Mouse (Mus musculus): ENCODE measurements around the gene Gm44965.

Gm44965 gene

GRCm38 (mm10) chr6:48593158-48594042 is at the start of gene Gm44965, which contains the start of gene Repin1:
Gm44965 (plus strand) TSS chr6:48593941.
Repin1 (plus strand) TSS chr6:48593883.
- peak; percentile 96 to 98 for DNase-seq

DNA sequence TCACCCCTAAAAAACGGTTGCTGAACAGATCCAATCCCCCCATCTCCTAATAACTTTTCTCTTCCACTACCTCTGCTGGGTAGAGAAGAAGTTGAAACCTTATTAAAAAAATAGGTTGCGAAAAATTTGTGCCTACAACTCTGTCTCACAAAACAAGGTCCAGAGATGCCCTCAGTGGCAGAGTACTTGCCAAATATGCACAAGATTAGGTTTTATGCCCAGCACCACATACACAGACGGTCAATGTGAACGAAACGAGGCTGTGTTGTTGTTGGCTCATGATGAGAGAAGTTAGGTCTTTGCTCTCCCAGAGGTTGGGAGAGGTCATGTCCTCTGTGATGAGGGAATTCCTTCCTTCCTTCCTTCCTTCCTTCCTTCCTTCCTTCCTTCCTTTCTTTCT is 48.5 kb upstream of the Gm44965 start:
- no peak for DNase-seq

DNA sequence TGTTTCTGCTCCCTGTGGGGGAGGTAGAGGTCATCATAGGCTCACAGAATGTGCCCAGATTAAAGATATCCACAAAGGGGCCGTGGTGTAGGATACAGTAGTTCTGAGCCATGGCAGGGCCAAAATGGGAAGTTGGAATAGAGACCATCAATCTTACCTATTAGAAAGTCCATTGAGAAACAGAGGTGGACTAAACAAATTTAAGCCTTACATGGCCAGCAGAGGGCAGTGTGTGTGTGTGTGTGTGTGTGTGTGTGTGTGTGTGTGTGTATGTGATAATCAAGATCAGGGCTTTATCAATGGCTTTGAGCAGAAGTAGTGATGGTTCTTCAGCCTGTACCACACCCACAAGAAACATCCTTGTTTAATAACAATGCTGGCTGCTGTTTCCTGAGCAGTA is 47.5 kb upstream of the Gm44965 start:
- DNase-seq = peak; percentile 58 to 80

GRCm38 (mm10) chr6:48546858-48547257 is 46.9 kb upstream of the Gm44965 start:
- DNase-seq = peak in 1 of 2 experiments; percentile 27

DNA sequence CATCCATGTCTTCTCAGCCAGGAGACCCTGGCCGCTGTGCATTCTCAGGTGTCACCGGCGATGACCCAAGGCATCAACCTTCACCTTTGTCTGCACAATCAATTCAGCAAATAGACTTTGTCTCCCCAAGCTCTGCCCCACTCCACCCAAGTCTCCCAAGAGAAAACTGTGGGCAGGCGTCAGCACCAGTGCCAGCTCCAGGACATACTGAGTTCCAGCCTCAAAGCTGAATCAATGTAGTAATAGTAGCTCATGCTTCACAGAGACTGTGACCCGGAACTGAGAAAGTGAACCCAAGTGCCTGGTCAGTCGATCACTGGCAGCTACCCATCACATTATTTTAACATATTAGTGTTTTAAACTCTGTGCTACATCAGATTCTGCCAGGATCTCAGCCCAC is 45.4 kb upstream of the Gm44965 start:
- peak in 1 of 2 experiments; percentile 33 for DNase-seq

DNA sequence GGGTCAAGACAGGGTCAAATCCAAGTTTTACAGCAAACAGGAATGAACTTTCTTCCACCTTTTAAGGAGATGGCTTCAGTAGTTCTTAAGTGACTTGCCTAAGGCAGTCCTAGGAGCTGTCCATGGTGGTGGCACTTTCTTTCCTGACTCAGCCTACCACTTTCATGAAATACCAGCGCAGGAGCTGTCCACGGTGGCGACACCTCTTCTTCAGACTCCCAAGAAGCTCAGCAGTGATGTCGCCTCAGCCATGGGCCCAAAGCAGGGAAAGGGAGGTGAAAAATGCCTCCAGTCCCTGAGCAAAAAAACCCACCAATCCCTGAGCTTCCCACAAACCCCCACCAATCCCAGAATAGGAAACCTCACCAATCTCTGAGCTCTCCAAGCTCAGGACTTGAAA is 40.8 kb upstream of the Gm44965 start:
- DNase-seq = peak; percentile 49 to 64

GRCm38 (mm10) chr6:48553819-48554218 is 39.9 kb upstream of the Gm44965 start:
- no peak for DNase-seq

GRCm38 (mm10) chr6:48554280-48555103 is 39.2 kb upstream of the Gm44965 start, which contains the start of gene Lrrc61:
Lrrc61 (plus strand) TSS chr6:48554796.
- DNase-seq = peak; percentile 98 to 99

GRCm38 (mm10) chr6:48555104-48555890 is 38.4 kb upstream of the Gm44965 start:
- DNase-seq = peak; percentile 67 to 81

DNA sequence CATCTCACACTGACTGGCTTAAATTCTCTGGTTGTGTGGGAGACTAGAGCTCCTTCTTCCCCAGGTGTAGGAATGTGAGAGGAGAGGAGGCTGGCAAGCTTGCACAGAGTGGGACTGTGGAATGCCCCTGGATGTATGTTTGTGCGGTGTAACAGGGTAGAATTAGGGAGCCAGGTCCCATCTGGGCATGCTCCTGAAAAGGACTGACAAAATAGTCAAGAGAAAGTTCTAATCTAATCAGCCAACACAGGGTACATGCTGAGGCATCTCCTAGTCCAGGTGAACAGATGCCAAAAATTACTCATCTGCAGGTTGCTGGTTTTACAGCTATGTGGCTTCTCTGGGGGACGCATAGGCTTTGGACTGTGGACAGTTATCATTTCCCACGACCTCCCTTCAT is 37.8 kb upstream of the Gm44965 start:
- no peak for DNase-seq

- DNase-seq = peak; percentile 24 to 60
These were observed 27.9 kb upstream of the Gm44965 start for GRCm38 (mm10) chr6:48565693-48566310.

GRCm38 (mm10) chr6:48566312-48566711 is 27.4 kb upstream of the Gm44965 start:
- peak; percentile 92 to 93 for DNase-seq

DNA sequence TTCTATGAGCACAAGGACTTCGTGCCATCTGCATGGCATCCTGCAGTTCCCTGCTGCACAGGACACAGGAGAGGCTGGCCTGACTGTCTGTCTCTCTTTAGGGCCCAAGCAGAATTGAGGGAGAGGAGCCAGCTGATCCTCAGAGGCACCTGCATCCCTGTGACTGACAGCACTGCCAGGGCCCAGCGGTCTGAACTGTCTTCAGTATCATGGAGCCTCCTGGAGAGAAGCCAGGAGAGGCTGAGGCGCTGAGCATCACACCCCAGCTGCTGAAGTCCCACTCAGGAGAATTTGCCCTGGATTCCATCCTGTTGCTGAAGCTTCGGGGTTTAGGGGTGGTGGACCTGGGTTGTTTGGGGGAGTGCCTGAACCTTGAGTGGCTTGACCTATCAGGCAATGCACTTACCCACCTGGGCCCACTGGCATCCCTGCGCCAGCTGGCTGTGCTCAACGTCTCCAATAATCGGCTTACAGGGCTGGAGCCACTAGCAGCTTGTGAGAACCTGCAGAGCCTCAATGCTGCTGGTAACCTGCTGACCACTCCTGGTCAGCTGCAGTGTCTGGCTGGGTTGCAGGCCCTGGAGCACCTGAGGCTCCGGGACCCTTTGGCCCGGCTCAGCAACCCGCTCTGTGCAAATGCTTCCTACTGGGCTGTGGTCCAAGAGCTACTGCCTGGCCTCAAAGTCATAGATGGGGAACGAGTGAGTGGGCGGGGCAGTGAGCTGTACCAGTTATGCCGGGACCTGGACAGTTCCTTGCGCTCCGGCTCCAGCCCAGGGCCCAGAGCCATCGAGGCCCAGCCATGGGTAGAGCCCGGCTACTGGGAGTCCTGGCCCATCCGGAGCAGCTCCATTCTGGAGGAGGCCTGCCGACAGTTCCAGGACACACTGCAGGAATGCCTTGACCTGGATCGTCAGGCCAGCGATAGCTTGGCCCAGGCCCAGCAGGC is 25.4 kb upstream of the Gm44965 start:
- peak; percentile 86 to 91 for DNase-seq

GRCm38 (mm10) chr6:48569065-48569807 is 24.5 kb upstream of the Gm44965 start:
- DNase-seq = peak in 1 of 2 experiments; percentile 66

DNA sequence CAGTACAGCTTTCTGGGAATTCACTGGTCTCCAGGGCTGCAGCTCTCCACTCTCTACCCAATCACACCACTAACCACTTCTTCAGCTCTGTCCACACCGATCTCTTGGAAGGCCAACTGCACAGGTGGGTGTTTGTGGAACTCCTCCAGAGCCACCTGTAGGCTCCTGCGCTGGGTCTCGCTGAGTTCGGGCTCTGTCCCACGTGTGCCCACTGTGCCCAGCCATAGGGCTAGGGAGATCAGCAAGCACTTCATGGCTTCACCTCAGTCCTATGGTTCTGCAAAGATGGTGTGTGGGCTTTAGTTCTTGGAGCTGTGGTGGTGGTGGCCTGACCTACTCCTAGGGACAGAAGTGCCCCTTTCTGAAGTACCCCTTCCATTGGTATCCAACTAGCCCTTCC is 21.7 kb upstream of the Gm44965 start:
- no peak for DNase-seq

DNA sequence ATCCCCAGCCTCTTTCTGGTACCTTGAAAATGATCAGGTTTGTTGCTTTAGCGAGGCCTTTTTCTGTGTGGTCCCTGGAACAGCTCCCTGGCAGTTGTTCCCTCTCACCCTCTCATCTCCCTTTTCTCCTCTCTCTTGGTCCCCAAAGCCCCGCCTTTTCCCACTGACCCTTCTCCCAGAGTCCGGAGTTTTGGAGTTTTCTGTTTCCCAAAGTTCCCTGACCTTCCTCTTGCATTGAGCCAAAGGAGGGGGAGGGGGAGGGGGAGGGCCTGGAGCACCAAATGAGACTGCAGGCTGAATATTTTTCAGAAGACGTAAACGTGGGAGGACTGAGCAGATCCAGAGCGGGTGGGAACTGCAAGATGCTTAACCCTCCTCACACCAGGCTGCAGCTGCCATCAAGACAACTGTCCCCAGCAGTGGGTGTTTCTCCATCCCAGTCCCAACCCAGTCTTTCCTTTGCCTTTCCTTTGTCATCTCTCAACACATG is 21.1 kb upstream of the Gm44965 start, which contains the start of gene Rarres2:
Gene Rarres2, minus strand, starts transcription at position 218 of the 490 bp plus-strand sequence.
- peak; percentile 68 to 83 for DNase-seq

GRCm38 (mm10) chr6:48573280-48573679 is 20.5 kb upstream of the Gm44965 start:
- DNase-seq = peak; percentile 56 to 74

DNA sequence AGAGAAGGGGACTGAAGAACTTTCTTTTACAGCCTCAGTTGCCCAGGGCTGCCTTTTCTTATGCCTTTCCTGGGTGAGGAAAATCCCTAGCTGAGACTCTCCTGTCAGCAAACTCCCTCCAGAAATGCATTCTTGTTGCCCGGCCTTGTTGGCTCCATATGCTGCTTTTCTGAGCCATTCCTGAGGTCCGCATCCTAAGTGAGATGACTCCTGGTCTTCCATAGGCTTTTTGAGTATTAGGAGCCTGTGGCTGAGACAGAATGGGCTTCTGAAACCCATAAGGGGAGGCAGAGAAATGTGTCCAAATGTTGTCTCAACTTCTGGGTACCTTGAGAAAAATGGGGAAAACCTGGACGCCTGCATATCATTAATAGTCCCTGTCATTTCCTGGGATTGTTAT is 19.8 kb upstream of the Gm44965 start:
- DNase-seq = no peak

DNA sequence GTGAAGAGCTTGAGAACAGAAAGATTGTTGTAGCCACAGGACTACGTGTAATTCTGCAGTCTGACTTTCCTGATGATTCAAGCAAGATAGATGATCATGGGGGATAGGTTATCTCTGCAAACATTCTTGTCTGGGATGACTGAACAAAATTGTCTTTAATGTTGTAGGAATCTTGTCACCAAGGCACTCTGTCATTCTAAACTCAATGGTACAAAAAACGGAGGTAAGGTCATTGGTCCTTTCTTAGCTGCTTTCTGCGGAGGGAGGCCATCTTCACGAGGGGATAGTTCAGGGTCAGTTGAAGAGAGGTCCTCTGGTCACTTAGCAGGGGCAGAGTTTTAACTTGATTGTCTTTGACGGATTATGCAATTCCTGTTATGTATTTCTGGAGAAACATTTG is 15.0 kb upstream of the Gm44965 start:
- DNase-seq = no peak

DNA sequence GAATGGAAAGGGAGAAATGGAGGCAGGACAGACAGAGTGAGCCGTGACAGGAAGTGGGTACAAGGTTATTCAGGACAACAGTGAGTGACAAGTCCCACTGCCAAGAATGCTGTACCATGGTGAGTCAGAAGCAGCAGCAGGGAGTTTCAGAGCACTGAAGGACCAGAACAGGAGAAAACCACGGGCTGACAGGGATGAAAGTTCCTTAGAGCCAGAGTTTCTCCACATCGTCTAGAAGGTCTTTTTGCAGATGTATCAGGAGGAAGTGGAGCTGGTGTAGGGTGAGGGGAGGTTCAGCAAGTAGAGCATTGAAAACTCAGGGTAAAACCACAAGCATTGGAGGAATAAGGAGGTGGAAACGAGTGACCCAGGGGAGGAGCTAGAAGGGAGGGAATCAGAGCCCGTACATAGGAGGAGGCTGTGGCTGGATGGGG is 14.5 kb upstream of the Gm44965 start:
- no peak for DNase-seq

Data from kidney, postnatal 25 days (tissue).